Mouse (Mus musculus) neural tube, embryonic 11.5 days (tissue): Measurements from ENCODE around the gene Slc4a5. TPM values are rescaled to one million over a fixed set of nuclear protein-coding genes. Genes with fewer than 3 reads are reported as not detected.

Source experiments
- ATAC-seq: fragments of 200-750 bp; cut with Nextera tagmentation; 2 replicates; pipeline ENCODE4 v1.8.0; 2017; ENCODE audit warnings: moderate number of reproducible peaks, mild to moderate bottlenecking, moderate TSS enrichment, moderate library complexity; ENCODE audit not compliant: insufficient read depth, low FRiP score, low TSS enrichment
- DNase-seq: peaks from one replicate; pipeline ENCODE4 v3.0.0-alpha.2; 2015; ENCODE audit warnings: low spot score
- H3K27ac ChIP-seq: fragments of 300-500 bp; sonication (generic); 2 replicates; pipeline ENCODE4 v1.5.1; 2014; ENCODE audit warnings: low read depth, mild to moderate bottlenecking, low read length
- H3K27me3 ChIP-seq: fragments of 300-500 bp; sonication (generic); 2 replicates; pipeline ENCODE4 v1.6.1; 2014; ENCODE audit warnings: mild to moderate bottlenecking, low read length, mixed read lengths; ENCODE audit not compliant: control insufficient read depth, insufficient read depth
- H3K36me3 ChIP-seq: fragments of 300-500 bp; sonication (generic); 2 replicates; pipeline ENCODE4 v1.6.1; 2014; ENCODE audit warnings: mild to moderate bottlenecking, low read length, moderate library complexity, mixed read lengths; ENCODE audit not compliant: control insufficient read depth, insufficient read depth
- H3K4me1 ChIP-seq: fragments of 300-500 bp; sonication (generic); 2 replicates; pipeline ENCODE4 v1.6.1; 2014; ENCODE audit warnings: low read length, mixed read lengths; ENCODE audit not compliant: control insufficient read depth, insufficient read depth
- H3K4me2 ChIP-seq: fragments of 300-500 bp; sonication (generic); 2 replicates; pipeline ENCODE4 v1.6.1; 2014; ENCODE audit warnings: low read depth, mild to moderate bottlenecking, moderate library complexity
- H3K4me3 ChIP-seq: fragments of 300-500 bp; sonication (generic); 2 replicates; pipeline ENCODE4 v1.5.1; 2014; ENCODE audit warnings: low read depth, low read length
- H3K9ac ChIP-seq: fragments of 300-500 bp; sonication (generic); 2 replicates; pipeline ENCODE4 v1.6.1; 2014; ENCODE audit warnings: mild to moderate bottlenecking, low read length
- H3K9me3 ChIP-seq: fragments of 300-500 bp; sonication (generic); 2 replicates; pipeline ENCODE4 v1.6.1; 2016; ENCODE audit warnings: low read length; ENCODE audit not compliant: control insufficient read depth
- WGBS: fragments of 180-500 bp; shearing (Covaris S2); extraction: QIAGEN DNeasy Blood & Tissue Kit; methylation state at CpG from one replicate; pipeline ENCODE4 v1.1.7; 2014; 5-methylcytosine and 5-hydroxymethylcytosine counted together
- polyA plus RNA-seq: library from polyadenylated mRNA; unstranded; fragments of >200 nt; fragmentation: Nextera tagmentation; extraction: Ambion mirVana; gene quantifications from 2 replicates; pipeline ENCODE4 v1.2.1, GENCODE M21; 2014

Slc4a5 gene
- polyA plus RNA-seq, 1 experiment from 2014 or later, result 0.28 TPM

DNA sequence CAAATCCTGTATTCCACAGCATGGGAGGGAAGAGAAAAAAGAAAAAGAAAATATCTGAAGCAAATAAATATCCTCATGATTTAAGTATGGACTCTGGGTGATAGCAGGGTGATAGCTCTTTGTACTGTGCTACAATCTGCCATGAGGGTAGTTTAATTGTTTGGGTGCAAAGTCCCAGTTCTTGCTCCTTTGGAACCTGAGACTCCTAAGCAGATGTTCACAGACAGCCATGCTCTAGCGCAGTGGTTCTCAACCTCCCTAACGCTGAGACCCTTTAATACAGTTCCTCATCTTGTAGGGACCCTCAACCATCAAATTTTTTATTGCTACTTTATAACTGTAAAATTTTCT lies 11.6 kb upstream of the Slc4a5 start:
- no peaks in the 10 kb centered on the region for H3K4me1 ChIP-seq
- H3K36me3 ChIP-seq, result no peaks in the 10 kb centered on the region
- H3K4me3 ChIP-seq, result no peak overlapping the region
- no peak overlapping the region for H3K4me2 ChIP-seq
- H3K27ac ChIP-seq, result no peak overlapping the region
- DNase-seq (no peak), ATAC-seq (no peak)
- no peak overlapping the region for H3K9ac ChIP-seq
- H3K9me3 ChIP-seq, result no peaks in the 10 kb centered on the region
- H3K27me3 ChIP-seq, result no peaks in the 10 kb centered on the region
- 76% methylated on average over 2 of the region's 2 CpGs for WGBS

DNA sequence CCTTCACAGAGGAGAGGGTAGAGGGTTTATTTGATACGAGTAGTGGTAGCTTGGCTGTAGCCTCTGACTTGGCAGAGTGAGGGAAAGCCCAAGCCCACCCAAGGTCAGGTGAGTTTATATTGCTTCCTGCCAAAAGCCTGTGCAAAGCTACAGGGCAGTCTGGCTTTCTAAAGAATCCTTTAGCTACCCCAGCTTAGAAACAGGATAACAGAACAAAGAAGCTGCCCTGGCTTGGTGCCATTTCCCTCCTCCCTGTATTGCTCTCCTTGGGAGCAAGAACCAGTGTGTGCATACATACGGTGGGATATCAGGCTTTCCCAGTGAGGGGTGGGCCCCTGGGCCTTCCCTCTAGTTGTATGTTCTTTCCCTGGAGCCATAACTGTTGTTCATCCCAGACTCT lies 9.1 kb upstream of the Slc4a5 start:
- no peaks in the 10 kb centered on the region for H3K9me3 ChIP-seq
- ATAC-seq, result no peak
- H3K4me1 ChIP-seq, result no peaks in the 10 kb centered on the region
- no peaks in the 10 kb centered on the region for H3K27me3 ChIP-seq
- no peak overlapping the region for H3K27ac ChIP-seq
- no peak overlapping the region for H3K9ac ChIP-seq
- H3K4me3 ChIP-seq, result no peak overlapping the region
- WGBS, result 82% methylated on average over 2 of the region's 2 CpGs
- no peaks in the 10 kb centered on the region for H3K36me3 ChIP-seq
- no peak overlapping the region for H3K4me2 ChIP-seq
- no peak for DNase-seq

- Histone ChIP-seq H3K4me1 (no peaks in the 10 kb centered on the region), H3K36me3 (no peaks in the 10 kb centered on the region), H3K4me3 (no peak overlapping the region), H3K27ac (0 out of 2 replicates have a peak overlapping the region, but pooled peaks have one; percentile 29), H3K9ac (no peak overlapping the region), H3K27me3 (no peaks in the 10 kb centered on the region), H3K4me2 (no peak overlapping the region), H3K9me3 (no peaks in the 10 kb centered on the region)
- ATAC-seq, result peak; percentile 37; the same call in 1 of the 2 replicates
- no peak for DNase-seq
- 21% methylated on average over 5 of the region's 5 CpGs for WGBS
Observed at GRCm38 (mm10) chr6:83211526-83211925, 8.1 kb upstream of the Slc4a5 start.

DNA sequence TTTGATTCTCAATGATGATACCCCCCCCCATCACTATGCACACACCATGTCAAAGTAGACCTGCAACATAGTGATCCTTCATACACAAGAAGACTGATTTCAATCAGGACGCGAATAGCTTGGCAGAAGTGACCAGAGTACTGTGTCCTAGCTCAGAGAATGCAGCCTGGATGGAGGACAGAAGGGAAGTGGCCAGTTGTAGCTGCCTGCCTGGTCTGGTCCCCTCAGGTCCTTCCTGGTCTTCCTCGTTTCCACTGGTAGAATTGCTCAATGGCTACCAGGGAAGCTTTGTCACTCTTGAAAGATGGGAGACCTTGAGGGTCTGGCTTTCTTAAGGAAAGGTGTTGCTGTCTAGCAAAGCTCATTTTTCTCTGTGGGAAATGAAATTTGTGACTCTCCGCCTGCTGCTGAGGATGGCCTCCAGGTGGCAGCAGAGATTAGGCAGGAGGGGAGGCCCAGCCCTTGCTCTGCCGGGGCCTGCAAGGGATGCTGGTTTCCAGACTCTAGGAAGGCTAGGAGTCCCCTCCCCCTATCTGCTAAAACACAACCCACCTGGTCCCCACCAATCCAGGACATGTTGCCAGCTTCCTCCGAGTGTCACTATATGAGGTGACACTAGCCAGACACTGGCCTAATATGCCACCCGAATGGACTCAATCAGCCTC lies 4.5 kb upstream of the Slc4a5 start:
- Histone ChIP-seq H3K27ac (no peak overlapping the region; the same call in 1 of the 2 replicates), H3K4me1 (no peaks in the 10 kb centered on the region), H3K36me3 (no peaks in the 10 kb centered on the region), H3K9ac (no peak overlapping the region), H3K9me3 (no peaks in the 10 kb centered on the region), H3K4me2 (no peak overlapping the region), H3K4me3 (no peak overlapping the region), H3K27me3 (no peaks in the 10 kb centered on the region)
- WGBS, result 18% methylated on average over 7 of the region's 7 CpGs
- peak; percentile 58; the same call in 1 of the 2 replicates for ATAC-seq
- peak; percentile 79 for DNase-seq

GRCm38 (mm10) chr6:83231486-83231885 lies 11.9 kb downstream of the Slc4a5 start:
- whole genome bisulfite sequencing, result 41% methylated on average over 2 of the region's 2 CpGs
- DNase-seq (no peak), ATAC-seq (no peak)
- Histone ChIP-seq H3K4me2 (no peak overlapping the region), H3K36me3 (no peaks in the 10 kb centered on the region), H3K9ac (no peak overlapping the region), H3K4me3 (no peak overlapping the region), H3K4me1 (peaks cover 4% of the 10 kb centered on the region; the same call in 1 of the 2 replicates), H3K27me3 (no peaks in the 10 kb centered on the region), H3K9me3 (no peaks in the 10 kb centered on the region), H3K27ac (no peak overlapping the region)

- peaks cover 4% of the 10 kb centered on the region; the same call in 1 of the 2 replicates for H3K4me1 ChIP-seq
- no peak for DNase-seq
- no peak for ATAC-seq
- no peak overlapping the region for H3K27ac ChIP-seq
- 84% methylated on average over 4 of the region's 4 CpGs for WGBS
- H3K4me2 ChIP-seq, result no peak overlapping the region
- no peaks in the 10 kb centered on the region for H3K36me3 ChIP-seq
- H3K4me3 ChIP-seq, result no peak overlapping the region
- no peaks in the 10 kb centered on the region for H3K9me3 ChIP-seq
- H3K9ac ChIP-seq, result no peak overlapping the region
- H3K27me3 ChIP-seq, result no peaks in the 10 kb centered on the region
Observed at GRCm38 (mm10) chr6:83233306-83233705, 13.7 kb downstream of the Slc4a5 start.

DNA sequence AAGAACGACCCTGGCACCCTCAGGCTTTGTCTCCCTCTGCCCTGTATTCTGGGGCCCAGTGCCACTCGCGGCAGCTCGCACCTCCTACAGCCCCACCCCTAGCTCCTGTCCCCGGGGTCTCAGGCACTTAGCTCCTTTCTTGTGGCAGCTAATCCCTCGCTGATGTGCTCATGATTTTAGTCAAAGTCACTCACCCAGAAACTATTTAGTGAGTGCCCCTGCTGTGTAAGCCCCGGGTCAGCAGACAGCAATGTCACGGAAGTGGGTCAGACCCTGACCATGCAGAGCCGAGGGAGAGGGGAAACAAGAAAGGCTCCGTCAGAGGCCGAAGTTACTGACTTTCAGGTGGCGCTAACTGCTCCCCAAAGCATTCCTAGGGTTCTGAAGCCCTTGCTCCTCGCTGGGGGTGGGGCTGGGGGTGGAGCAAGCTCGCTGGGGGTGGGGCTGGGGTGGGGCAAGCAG lies 14.7 kb downstream of the Slc4a5 start:
- Histone ChIP-seq H3K9ac (peak overlapping the region; percentile 3; the same call in 1 of the 2 replicates), H3K9me3 (no peaks in the 10 kb centered on the region), H3K4me3 (no peak overlapping the region), H3K4me1 (peaks cover 4% of the 10 kb centered on the region; the same call in 1 of the 2 replicates), H3K27ac (no peak overlapping the region), H3K27me3 (no peaks in the 10 kb centered on the region), H3K36me3 (no peaks in the 10 kb centered on the region), H3K4me2 (peak overlapping the region; percentile 36)
- DNase-seq (peak; percentile 21), ATAC-seq (no peak)
- under 1% methylated on average over 13 of the region's 14 CpGs for WGBS

DNA sequence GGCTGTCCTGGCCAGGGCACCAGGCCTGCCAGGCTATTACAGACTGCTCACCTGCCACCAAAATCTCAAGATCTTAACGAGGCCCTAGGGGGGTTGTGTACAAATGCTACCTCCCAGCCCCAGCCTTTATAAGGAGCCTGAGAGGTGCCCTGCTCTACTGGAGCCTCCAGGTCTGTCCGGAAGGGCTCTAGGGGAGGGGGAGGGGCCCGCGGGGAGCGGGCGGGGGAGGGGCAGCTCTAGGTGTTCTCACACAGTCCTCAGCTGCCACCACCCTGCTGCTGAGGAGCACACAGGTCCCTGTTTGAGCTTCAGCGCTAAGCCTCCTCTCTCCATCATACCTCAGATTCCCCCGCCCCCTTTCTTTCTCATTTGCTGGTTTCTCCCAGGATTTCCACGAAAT lies 17.5 kb downstream of the Slc4a5 start:
- Histone ChIP-seq H3K27me3 (no peaks in the 10 kb centered on the region), H3K9ac (no peak overlapping the region), H3K4me1 (peaks cover 4% of the 10 kb centered on the region; the same call in 1 of the 2 replicates), H3K4me2 (0 out of 2 replicates have a peak overlapping the region, but pooled peaks have one; percentile 17), H3K9me3 (no peaks in the 10 kb centered on the region), H3K27ac (no peak overlapping the region), H3K4me3 (no peak overlapping the region), H3K36me3 (no peaks in the 10 kb centered on the region)
- WGBS, result 2% methylated on average over 8 of the region's 9 CpGs
- no peak for DNase-seq
- no peak for ATAC-seq

- WGBS, result 58% methylated on average over 10 of the region's 10 CpGs
- H3K9ac ChIP-seq, result no peak overlapping the region
- DNase-seq (no peak), ATAC-seq (no peak)
- H3K27ac ChIP-seq, result no peak overlapping the region
- H3K27me3 ChIP-seq, result no peaks in the 10 kb centered on the region
- H3K4me1 ChIP-seq, result no peaks in the 10 kb centered on the region
- no peak overlapping the region for H3K4me3 ChIP-seq
- H3K9me3 ChIP-seq, result no peaks in the 10 kb centered on the region
- no peak overlapping the region for H3K4me2 ChIP-seq
- no peaks in the 10 kb centered on the region for H3K36me3 ChIP-seq
Observed at GRCm38 (mm10) chr6:83244422-83245061, 24.9 kb downstream of the Slc4a5 start.
